Mouse (Mus musculus) small intestine, adult 2 months (tissue): Measurements from ENCODE around the gene Ints11. TPM values are rescaled to one million over a fixed set of nuclear protein-coding genes. Genes with fewer than 3 reads are reported as not detected.

ENCODE experiments used
- H3K27ac ChIP-seq: fragments of 200-500 bp; 2 replicates; pipeline ENCODE4 v1.5.1; 2012; ENCODE audit warnings: low read depth, low read length, control low read depth, inconsistent platforms; ENCODE audit not compliant: insufficient read depth
- H3K27me3 ChIP-seq: fragments of 200-500 bp; 2 replicates; pipeline ENCODE4 v1.6.1; 2012; ENCODE audit warnings: mild to moderate bottlenecking, moderate library complexity, low read length, inconsistent platforms; ENCODE audit not compliant: control insufficient read depth, insufficient read depth
- H3K36me3 ChIP-seq: fragments of 200-500 bp; 2 replicates; pipeline ENCODE4 v1.6.1; 2012; ENCODE audit warnings: mild to moderate bottlenecking, low read length, control low read depth, inconsistent platforms; ENCODE audit not compliant: control insufficient read depth, insufficient read depth
- H3K4me1 ChIP-seq: fragments of 200-500 bp; 2 replicates; pipeline ENCODE4 v1.6.1; 2012; ENCODE audit warnings: low read length, inconsistent platforms, mixed read lengths; ENCODE audit not compliant: control insufficient read depth, insufficient read depth, insufficient read length
- H3K4me3 ChIP-seq: fragments of 200-500 bp; 2 replicates; pipeline ENCODE4 v1.5.1; 2012; ENCODE audit warnings: low read depth, mild to moderate bottlenecking, control low read depth, inconsistent platforms, low read length, moderate library complexity
- CTCF ChIP-seq: fragments of 200-500 bp; IDR thresholded peaks from 2 replicates; pipeline ENCODE4 v1.5.1; 2012; ENCODE audit warnings: low read depth, mild to moderate bottlenecking, control low read depth, inconsistent platforms, low read length, moderate library complexity, mixed read lengths; ENCODE audit not compliant: insufficient replicate concordance, insufficient read length; ENCODE audit errors: extremely low read depth
- POLR2A ChIP-seq: fragments of 200-500 bp; IDR thresholded peaks from 2 replicates; pipeline ENCODE4 v1.6.1; 2012; ENCODE audit warnings: low read depth, mild to moderate bottlenecking, control low read depth, inconsistent platforms, low read length, moderate library complexity
- WGBS: fragments of 180-500 bp; shearing (Covaris S2); methylation state at CpG from one replicate; pipeline ENCODE4 v1.1.7; 2018; 5-methylcytosine and 5-hydroxymethylcytosine counted together
- polyA plus RNA-seq: library from polyadenylated mRNA; depleted of rRNA; stranded (reverse); fragments of >200 nt; gene quantifications from 2 replicates; pipeline ENCODE4 v1.2.3, GENCODE M21; 2012

Gene Ints11
- polyA plus RNA-seq, 1 experiment = 26.0 TPM

- no peaks in the 10 kb centered on the region for H3K27me3 ChIP-seq
- TF ChIP-seq CTCF (no peak), POLR2A (no peak)
- H3K4me1 ChIP-seq = peaks cover 27% of the 10 kb centered on the region
- 0 out of 2 replicates have a peak, but pooled peaks cover 2% of the 10 kb centered on the region for H3K36me3 ChIP-seq
- peak overlapping the region; percentile 91 for H3K4me3 ChIP-seq
- H3K27ac ChIP-seq = peak overlapping the region; percentile 64
- WGBS = 44% methylated on average over 7 of the region's 7 CpGs
These were observed 20.8 kb upstream of the Ints11 start for GRCm38 (mm10) chr4:155848434-155849095.

DNA sequence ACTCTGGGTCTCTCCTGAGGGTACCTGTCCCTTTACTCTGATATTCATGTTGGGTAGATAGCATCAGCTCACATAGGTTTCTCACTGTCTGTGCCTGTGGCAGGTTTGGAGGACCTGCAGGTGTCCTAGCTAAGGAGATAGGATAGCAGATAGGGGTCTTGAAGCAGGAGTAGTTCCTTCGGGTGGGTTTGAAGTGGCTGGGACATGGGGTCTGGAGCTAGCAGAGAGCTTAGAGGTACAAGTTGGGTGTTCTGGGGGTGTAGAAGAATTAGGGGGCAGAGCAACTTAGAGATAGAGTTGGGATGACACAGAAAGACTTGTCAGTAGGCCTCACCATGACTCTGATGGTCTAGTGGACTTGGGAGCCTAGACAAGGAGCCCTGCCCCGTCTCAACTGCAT, 20.0 kb upstream of the Ints11 start:
- H3K4me1 ChIP-seq = peaks cover 27% of the 10 kb centered on the region
- peak overlapping the region; percentile 24 for H3K27ac ChIP-seq
- H3K36me3 ChIP-seq = peaks cover 6% of the 10 kb centered on the region; the same call in 1 of the 2 replicates
- WGBS = 54% methylated on average over 2 of the region's 2 CpGs
- H3K27me3 ChIP-seq = no peaks in the 10 kb centered on the region
- H3K4me3 ChIP-seq = no peak overlapping the region
- no peak for TF ChIP-seq POLR2A
- TF ChIP-seq CTCF = no peak

- WGBS = 30% methylated on average over 3 of the region's 3 CpGs
- Histone ChIP-seq H3K27ac (peak overlapping the region; percentile 24), H3K27me3 (no peaks in the 10 kb centered on the region), H3K4me3 (no peak overlapping the region), H3K4me1 (peaks cover 27% of the 10 kb centered on the region), H3K36me3 (peaks cover 11% of the 10 kb centered on the region)
- no peak for TF ChIP-seq CTCF
- TF ChIP-seq POLR2A = no peak
These were observed 19.4 kb upstream of the Ints11 start for GRCm38 (mm10) chr4:155849792-155850451.

- Histone ChIP-seq H3K27me3 (no peaks in the 10 kb centered on the region), H3K4me1 (peaks cover 27% of the 10 kb centered on the region), H3K36me3 (peaks cover 26% of the 10 kb centered on the region), H3K4me3 (no peak overlapping the region), H3K27ac (no peak overlapping the region)
- TF ChIP-seq POLR2A (no peak), CTCF (no peak)
- WGBS = 72% methylated on average over 3 of the region's 3 CpGs
These were observed 18.0 kb upstream of the Ints11 start for GRCm38 (mm10) chr4:155851368-155851767.

DNA sequence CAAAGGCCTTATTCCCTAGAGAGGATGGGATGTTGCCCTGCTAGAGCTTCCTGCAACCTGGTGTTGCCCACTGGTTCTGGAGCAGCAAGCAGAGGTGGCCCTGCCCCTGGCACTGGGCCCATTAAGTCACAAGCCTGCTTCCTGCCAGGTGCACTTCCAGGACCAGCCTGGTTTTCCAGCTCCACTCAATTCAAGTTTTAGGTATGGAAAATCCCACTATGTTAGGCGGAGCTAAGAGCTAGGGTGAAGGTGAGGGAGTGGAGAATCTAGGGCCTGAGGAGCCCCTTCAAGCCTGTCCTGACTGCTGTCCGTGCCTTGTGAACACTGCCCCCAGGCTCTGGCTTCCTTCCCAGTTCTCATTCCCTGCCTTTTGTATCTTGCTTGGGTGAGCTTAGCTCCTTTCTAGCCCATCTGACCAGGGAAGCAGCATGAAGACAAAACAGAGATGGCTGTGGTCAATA, 17.4 kb upstream of the Ints11 start:
- peaks cover 27% of the 10 kb centered on the region for H3K4me1 ChIP-seq

DNA sequence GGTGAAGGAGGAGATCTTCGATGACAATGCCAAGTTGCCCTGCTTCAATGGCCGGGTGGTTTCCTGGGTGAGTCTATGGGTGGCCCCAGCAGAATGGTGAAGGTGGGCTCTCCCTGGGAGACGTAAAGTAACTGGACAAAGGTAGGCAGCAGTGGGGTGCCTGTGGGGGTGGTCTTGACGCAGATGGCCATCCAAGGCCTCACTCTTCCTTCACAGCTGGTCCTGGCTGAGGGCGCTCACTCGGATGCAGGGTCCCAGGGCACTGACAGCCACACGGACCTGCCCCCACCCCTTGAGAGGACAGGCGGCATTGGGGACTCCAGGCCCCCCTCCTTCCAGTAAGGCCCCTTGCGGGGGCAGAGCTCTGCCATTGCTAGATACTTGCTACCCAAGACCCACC, 15.9 kb upstream of the Ints11 start:
- Histone ChIP-seq H3K27ac (no peak overlapping the region), H3K4me3 (no peak overlapping the region), H3K27me3 (no peaks in the 10 kb centered on the region), H3K4me1 (peaks cover 26% of the 10 kb centered on the region), H3K36me3 (peaks cover 40% of the 10 kb centered on the region)
- TF ChIP-seq POLR2A (no peak), CTCF (no peak)
- WGBS = 90% methylated on average over 9 of the region's 9 CpGs

More for the DNA sequence above, 17.4 kb upstream of the Ints11 start:
- H3K4me3 ChIP-seq = no peak overlapping the region
- no peak overlapping the region for H3K27ac ChIP-seq
- 45% methylated on average over 2 of the region's 2 CpGs for WGBS
- no peak for TF ChIP-seq POLR2A
- no peak for TF ChIP-seq CTCF
- H3K27me3 ChIP-seq = no peaks in the 10 kb centered on the region
- peaks cover 30% of the 10 kb centered on the region for H3K36me3 ChIP-seq

DNA sequence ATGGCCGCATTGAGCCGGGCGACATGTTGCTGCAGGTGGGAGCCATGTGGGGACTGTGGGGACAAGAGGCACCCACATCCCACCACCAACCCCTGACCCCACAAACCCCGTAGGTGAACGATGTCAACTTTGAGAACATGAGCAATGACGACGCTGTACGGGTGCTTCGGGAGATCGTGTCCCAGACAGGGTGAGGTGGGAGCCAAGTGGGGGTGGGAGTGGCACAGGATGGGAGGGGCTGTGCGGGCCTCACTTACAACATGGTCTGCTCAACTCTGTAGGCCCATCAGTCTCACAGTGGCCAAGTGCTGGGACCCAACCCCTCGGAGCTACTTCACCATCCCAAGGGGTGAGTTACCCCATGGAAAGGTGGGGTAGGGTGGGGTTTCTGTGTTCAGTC, 14.4 kb upstream of the Ints11 start:
- Histone ChIP-seq H3K36me3 (peaks cover 48% of the 10 kb centered on the region), H3K4me3 (no peak overlapping the region), H3K4me1 (peaks cover 12% of the 10 kb centered on the region; the same call in 1 of the 2 replicates), H3K27me3 (no peaks in the 10 kb centered on the region), H3K27ac (no peak overlapping the region)
- WGBS = 92% methylated on average over 12 of the region's 12 CpGs
- TF ChIP-seq POLR2A = no peak
- TF ChIP-seq CTCF = no peak
